Mouse (Mus musculus): ENCODE data around the gene Cdkal1. TPM values are rescaled to one million over a fixed set of nuclear protein-coding genes. Genes with fewer than 3 reads are reported as not detected.

Gene Cdkal1
- polyA plus RNA-seq, 1 experiment, result 5.1 TPM

GRCm38 (mm10) chr13:29824326-29824725 lies 31.1 kb downstream of the Cdkal1 start:
- Histone ChIP-seq H3K79me2 (ENCODE audit: control insufficient read depth, insufficient read depth) (peaks cover 22% of the 10 kb centered on the region), H3ac (ENCODE audit: control insufficient read depth, insufficient read length, low read depth) (no peak overlapping the region), H3K79me3 (ENCODE audit: low read depth) (no peaks in the 10 kb centered on the region), H3K27me3 (ENCODE audit: control insufficient read depth, insufficient read depth, insufficient read length) (no peaks in the 10 kb centered on the region), H3K36me3 (ENCODE audit: control insufficient read depth, insufficient read depth) (no peaks in the 10 kb centered on the region), H3K4me3 (ENCODE audit: insufficient read depth, poor library complexity, severe bottlenecking) (no peak overlapping the region)
- no peak for TF ChIP-seq USF1 (IDR thresholded peaks at IDR 0.05; ENCODE audit: low read depth)
- TF ChIP-seq CTCF (IDR thresholded peaks at IDR 0.05; ENCODE audit: control insufficient read depth, insufficient read depth, insufficient read length), result no peak
- TF ChIP-seq MYOG (IDR thresholded peaks at IDR 0.05; ENCODE audit: control insufficient read depth, extremely low read depth, insufficient read length), result no peak
- TF ChIP-seq FOSL1 (IDR thresholded peaks at IDR 0.05; ENCODE audit: insufficient read depth, low read length, poor library complexity, severe bottlenecking), result no peak
- no peak for TF ChIP-seq CEBPB (IDR thresholded peaks at IDR 0.05; ENCODE audit: low read depth)
- no peak for TF ChIP-seq MYOD1 (IDR thresholded peaks at IDR 0.05; ENCODE audit: control insufficient read depth, insufficient read length, low read depth)
- no peak for TF ChIP-seq MAX (IDR thresholded peaks at IDR 0.05)

DNA sequence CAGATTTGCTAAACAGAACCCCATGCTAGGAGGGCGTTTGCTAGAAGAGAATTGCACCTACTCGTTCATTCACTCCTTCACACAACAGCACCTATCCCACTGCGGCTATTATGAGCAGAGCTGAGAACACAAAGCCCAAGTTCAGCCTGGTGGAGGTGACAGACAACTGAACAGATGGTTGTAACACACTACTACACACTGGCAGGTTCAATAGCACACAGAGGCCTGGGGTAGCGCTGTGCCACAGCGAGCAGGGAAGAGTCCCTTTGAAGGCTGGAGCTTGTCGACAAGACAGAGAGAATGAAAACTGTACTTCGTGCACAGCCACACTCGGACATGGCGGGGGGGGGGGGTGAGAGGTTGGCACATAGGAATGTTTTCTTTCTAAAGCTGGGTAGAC lies 31.6 kb downstream of the Cdkal1 start:
- Histone ChIP-seq H3K27me3 (ENCODE audit: control insufficient read depth, insufficient read depth, insufficient read length) (no peaks in the 10 kb centered on the region), H3K79me3 (ENCODE audit: low read depth) (no peaks in the 10 kb centered on the region), H3ac (ENCODE audit: control insufficient read depth, insufficient read length, low read depth) (no peak overlapping the region), H3K79me2 (ENCODE audit: control insufficient read depth, insufficient read depth) (peaks cover 22% of the 10 kb centered on the region), H3K4me3 (ENCODE audit: insufficient read depth, poor library complexity, severe bottlenecking) (no peak overlapping the region), H3K36me3 (ENCODE audit: control insufficient read depth, insufficient read depth) (no peaks in the 10 kb centered on the region)
- TF ChIP-seq MYOD1 (IDR thresholded peaks at IDR 0.05; ENCODE audit: control insufficient read depth, insufficient read length, low read depth) (no peak), MYOG (IDR thresholded peaks at IDR 0.05; ENCODE audit: control insufficient read depth, extremely low read depth, insufficient read length) (no peak), CTCF (IDR thresholded peaks at IDR 0.05; ENCODE audit: control insufficient read depth, insufficient read depth, insufficient read length) (no peak), FOSL1 (IDR thresholded peaks at IDR 0.05; ENCODE audit: insufficient read depth, low read length, poor library complexity, severe bottlenecking) (no peak), CEBPB (IDR thresholded peaks at IDR 0.05; ENCODE audit: low read depth) (no peak), USF1 (IDR thresholded peaks at IDR 0.05; ENCODE audit: low read depth) (no peak), MAX (IDR thresholded peaks at IDR 0.05) (no peak)

GRCm38 (mm10) chr13:29823487-29823886 lies 32.0 kb downstream of the Cdkal1 start:
- Histone ChIP-seq H3K4me3 (ENCODE audit: insufficient read depth, poor library complexity, severe bottlenecking) (no peak overlapping the region), H3K36me3 (ENCODE audit: control insufficient read depth, insufficient read depth) (no peaks in the 10 kb centered on the region), H3K79me3 (ENCODE audit: low read depth) (no peaks in the 10 kb centered on the region), H3K27me3 (ENCODE audit: control insufficient read depth, insufficient read depth, insufficient read length) (no peaks in the 10 kb centered on the region), H3ac (ENCODE audit: control insufficient read depth, insufficient read length, low read depth) (no peak overlapping the region), H3K79me2 (ENCODE audit: control insufficient read depth, insufficient read depth) (peaks cover 22% of the 10 kb centered on the region)
- TF ChIP-seq MYOD1 (IDR thresholded peaks at IDR 0.05; ENCODE audit: control insufficient read depth, insufficient read length, low read depth), result no peak
- no peak for TF ChIP-seq CTCF (IDR thresholded peaks at IDR 0.05; ENCODE audit: control insufficient read depth, insufficient read depth, insufficient read length)
- no peak for TF ChIP-seq MYOG (IDR thresholded peaks at IDR 0.05; ENCODE audit: control insufficient read depth, extremely low read depth, insufficient read length)
- TF ChIP-seq FOSL1 (IDR thresholded peaks at IDR 0.05; ENCODE audit: insufficient read depth, low read length, poor library complexity, severe bottlenecking), result no peak

- H3K27me3 ChIP-seq (ENCODE audit: control insufficient read depth, insufficient read depth, insufficient read length), result no peaks in the 10 kb centered on the region
- H3K79me3 ChIP-seq (ENCODE audit: low read depth), result no peaks in the 10 kb centered on the region
- TF ChIP-seq FOSL1 (IDR thresholded peaks at IDR 0.05; ENCODE audit: insufficient read depth, low read length, poor library complexity, severe bottlenecking) (no peak), CTCF (IDR thresholded peaks at IDR 0.05; ENCODE audit: control insufficient read depth, insufficient read depth, insufficient read length) (no peak), MYOD1 (IDR thresholded peaks at IDR 0.05; ENCODE audit: control insufficient read depth, insufficient read length, low read depth) (no peak), MAX (IDR thresholded peaks at IDR 0.05) (no peak), CEBPB (IDR thresholded peaks at IDR 0.05; ENCODE audit: low read depth) (no peak), USF1 (IDR thresholded peaks at IDR 0.05; ENCODE audit: low read depth) (no peak), MYOG (IDR thresholded peaks at IDR 0.05; ENCODE audit: control insufficient read depth, extremely low read depth, insufficient read length) (no peak)
- H3K79me2 ChIP-seq (ENCODE audit: control insufficient read depth, insufficient read depth), result peaks cover 12% of the 10 kb centered on the region
- H3ac ChIP-seq (ENCODE audit: control insufficient read depth, insufficient read length, low read depth), result no peak overlapping the region
- H3K4me3 ChIP-seq (ENCODE audit: insufficient read depth, poor library complexity, severe bottlenecking), result no peak overlapping the region
- no peaks in the 10 kb centered on the region for H3K36me3 ChIP-seq (ENCODE audit: control insufficient read depth, insufficient read depth)
These were observed 35.4 kb downstream of the Cdkal1 start for GRCm38 (mm10) chr13:29819910-29820583.

GRCm38 (mm10) chr13:29819147-29819546 lies 36.3 kb downstream of the Cdkal1 start:
- Histone ChIP-seq H3ac (ENCODE audit: control insufficient read depth, insufficient read length, low read depth) (no peak overlapping the region), H3K27me3 (ENCODE audit: control insufficient read depth, insufficient read depth, insufficient read length) (no peaks in the 10 kb centered on the region), H3K79me3 (ENCODE audit: low read depth) (no peaks in the 10 kb centered on the region), H3K79me2 (ENCODE audit: control insufficient read depth, insufficient read depth) (peaks cover 12% of the 10 kb centered on the region), H3K4me3 (ENCODE audit: insufficient read depth, poor library complexity, severe bottlenecking) (no peak overlapping the region), H3K36me3 (ENCODE audit: control insufficient read depth, insufficient read depth) (no peaks in the 10 kb centered on the region)
- TF ChIP-seq FOSL1 (IDR thresholded peaks at IDR 0.05; ENCODE audit: insufficient read depth, low read length, poor library complexity, severe bottlenecking), result no peak

DNA sequence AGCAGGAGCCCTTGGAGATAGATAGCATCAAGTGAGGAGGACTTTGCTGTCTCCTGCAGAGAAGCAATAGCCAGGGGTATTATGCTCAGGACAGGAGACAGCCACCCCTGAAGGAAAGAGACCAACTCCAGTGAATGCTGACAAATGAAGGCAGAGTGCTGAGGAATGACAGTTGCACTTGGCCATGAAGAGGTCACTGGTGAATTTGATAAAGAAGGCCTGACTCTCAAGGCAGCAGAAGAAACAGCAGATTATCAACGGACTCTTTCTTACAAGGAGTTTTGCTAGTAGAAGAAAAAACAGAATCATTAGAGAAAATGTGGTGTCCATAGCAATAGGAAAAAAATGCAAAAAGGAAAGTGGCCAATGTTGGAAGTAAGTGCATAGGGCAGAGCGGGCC lies 37.2 kb downstream of the Cdkal1 start:
- H3K79me3 ChIP-seq (ENCODE audit: low read depth), result no peaks in the 10 kb centered on the region
- no peak overlapping the region for H3K4me3 ChIP-seq (ENCODE audit: insufficient read depth, poor library complexity, severe bottlenecking)
- TF ChIP-seq MAX (IDR thresholded peaks at IDR 0.05) (no peak), FOSL1 (IDR thresholded peaks at IDR 0.05; ENCODE audit: insufficient read depth, low read length, poor library complexity, severe bottlenecking) (no peak), USF1 (IDR thresholded peaks at IDR 0.05; ENCODE audit: low read depth) (no peak), MYOD1 (IDR thresholded peaks at IDR 0.05; ENCODE audit: control insufficient read depth, insufficient read length, low read depth) (no peak), CTCF (IDR thresholded peaks at IDR 0.05; ENCODE audit: control insufficient read depth, insufficient read depth, insufficient read length) (no peak), CEBPB (IDR thresholded peaks at IDR 0.05; ENCODE audit: low read depth) (no peak)

More for the DNA sequence above, 37.2 kb downstream of the Cdkal1 start:
- Histone ChIP-seq H3K27me3 (ENCODE audit: control insufficient read depth, insufficient read depth, insufficient read length) (no peaks in the 10 kb centered on the region), H3K79me2 (ENCODE audit: control insufficient read depth, insufficient read depth) (peaks cover 6% of the 10 kb centered on the region), H3K36me3 (ENCODE audit: control insufficient read depth, insufficient read depth) (no peaks in the 10 kb centered on the region), H3ac (ENCODE audit: control insufficient read depth, insufficient read length, low read depth) (no peak overlapping the region)
